Mouse (Mus musculus) hindbrain, embryonic 13.5 days (tissue): ENCODE measurements around the gene Hira. TPM values are rescaled to one million over a fixed set of nuclear protein-coding genes. Genes with fewer than 3 reads are reported as not detected.
"Not testable (repeated sequence)": the region's sequence is repeated elsewhere in the genome, so short reads cannot be mapped to it uniquely, and the experiment has no call there.

Experiments
- ATAC-seq: fragments of 200-750 bp; cut with Nextera tagmentation; 2 replicates; pipeline ENCODE4 v1.8.0; 2017; ENCODE audit warnings: moderate TSS enrichment; ENCODE audit not compliant: low FRiP score
- H3K27ac ChIP-seq: fragments of 300-500 bp; sonication (generic); 2 replicates; pipeline ENCODE4 v1.5.1; 2015; ENCODE audit warnings: inconsistent platforms, mild to moderate bottlenecking, moderate library complexity
- H3K27me3 ChIP-seq: fragments of 300-500 bp; sonication (generic); 2 replicates; pipeline ENCODE4 v1.6.1; 2015; ENCODE audit warnings: mild to moderate bottlenecking, inconsistent platforms
- H3K36me3 ChIP-seq: fragments of 300-500 bp; sonication (generic); 2 replicates; pipeline ENCODE4 v1.6.1; 2015; ENCODE audit warnings: mild to moderate bottlenecking, inconsistent platforms
- H3K4me1 ChIP-seq: fragments of 300-500 bp; sonication (generic); replicated peaks from 2 replicates; pipeline ENCODE4 v1.6.1; 2015; ENCODE audit warnings: inconsistent platforms
- H3K4me2 ChIP-seq: fragments of 300-500 bp; sonication (generic); 2 replicates; pipeline ENCODE4 v1.6.1; 2015; ENCODE audit warnings: inconsistent platforms, mild to moderate bottlenecking, moderate library complexity
- H3K4me3 ChIP-seq: fragments of 300-500 bp; sonication (generic); 2 replicates; pipeline ENCODE4 v1.5.1; 2015; ENCODE audit warnings: mild to moderate bottlenecking, inconsistent platforms
- H3K9ac ChIP-seq: fragments of 300-500 bp; sonication (generic); 2 replicates; pipeline ENCODE4 v1.6.1; 2015; ENCODE audit warnings: mild to moderate bottlenecking, inconsistent platforms
- H3K9me3 ChIP-seq: fragments of 300-500 bp; sonication (generic); 2 replicates; pipeline ENCODE4 v1.6.1; 2016; ENCODE audit warnings: inconsistent platforms
- WGBS: fragments of 180-500 bp; shearing (Covaris S2); methylation state at CpG from one replicate; pipeline ENCODE4 v1.1.7; 2015; 5-methylcytosine and 5-hydroxymethylcytosine counted together
- polyA plus RNA-seq: library from polyadenylated mRNA; unstranded; fragments of >200 nt; fragmentation: Nextera tagmentation; extraction: Ambion mirVana; gene quantifications from 2 replicates; pipeline ENCODE4 v1.2.1, GENCODE M21; 2015

Gene Hira
- polyA plus RNA-seq, 1 experiment from 2014 or later, result 21.3 TPM

DNA sequence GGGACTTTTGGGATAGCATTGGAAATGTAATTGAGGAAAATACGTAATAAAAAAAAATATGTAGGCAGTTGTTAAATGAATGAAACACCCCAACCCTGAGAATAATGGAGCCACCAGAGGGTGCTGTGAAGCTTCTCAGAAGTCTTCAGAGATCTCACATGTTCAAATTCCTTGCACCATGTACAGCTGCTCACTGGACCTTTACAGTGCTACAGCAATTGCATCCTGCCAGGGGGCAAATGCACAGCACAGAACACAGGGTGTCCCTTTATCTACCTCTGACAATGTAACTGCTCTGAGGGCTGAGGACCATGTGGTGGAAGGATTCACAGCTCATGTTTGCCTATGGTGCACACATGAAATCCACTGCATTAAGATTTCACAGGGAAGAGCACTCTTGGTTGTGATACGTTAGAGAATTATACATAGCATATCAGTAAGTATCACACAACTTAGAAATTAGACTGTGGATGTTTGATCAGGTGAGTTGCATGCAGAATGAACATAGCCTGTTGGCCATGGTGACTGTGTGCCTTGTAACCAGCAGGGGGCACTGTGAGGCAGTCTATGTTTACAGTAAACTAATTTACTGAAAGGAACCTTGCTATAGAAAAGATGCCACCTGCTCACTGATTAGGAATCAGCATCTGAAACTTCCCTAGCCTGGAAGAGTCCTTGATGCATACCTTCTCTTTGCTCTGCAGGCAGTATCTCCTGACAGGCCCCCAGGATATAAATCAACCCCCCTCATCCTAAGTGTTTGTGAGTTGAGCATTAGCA lies 126.0 kb downstream of the Hira start:
- H3K4me2 ChIP-seq, H3K4me3 ChIP-seq, H3K36me3 ChIP-seq, H3K9me3 ChIP-seq, H3K27ac ChIP-seq, H3K27me3 ChIP-seq, ATAC-seq, H3K4me1 ChIP-seq, H3K9ac ChIP-seq: not testable (repeated sequence)
- 51% methylated on average over 2 of the region's 2 CpGs for WGBS

DNA sequence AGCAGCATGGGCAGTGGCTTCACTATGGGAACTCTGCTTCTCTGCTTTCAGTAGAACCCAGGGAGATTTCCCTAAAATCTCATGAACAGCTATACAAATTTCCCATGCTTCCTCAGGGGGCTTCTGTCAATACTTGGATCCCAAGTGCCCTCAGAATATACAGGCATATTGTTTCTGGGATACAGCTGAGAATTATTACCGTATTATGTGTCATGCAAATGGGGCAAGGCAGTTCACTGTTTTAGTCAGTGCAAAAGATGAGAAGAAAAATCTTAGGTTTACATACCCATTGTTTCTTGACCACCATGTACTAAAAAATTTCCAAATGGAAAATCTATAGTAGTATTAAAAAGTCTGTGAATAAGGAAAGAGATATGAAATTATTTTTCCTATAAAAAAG lies 126.9 kb downstream of the Hira start:
- ATAC-seq, result no peak
- WGBS, result 86% methylated on average over 1 of the region's 1 CpGs

DNA sequence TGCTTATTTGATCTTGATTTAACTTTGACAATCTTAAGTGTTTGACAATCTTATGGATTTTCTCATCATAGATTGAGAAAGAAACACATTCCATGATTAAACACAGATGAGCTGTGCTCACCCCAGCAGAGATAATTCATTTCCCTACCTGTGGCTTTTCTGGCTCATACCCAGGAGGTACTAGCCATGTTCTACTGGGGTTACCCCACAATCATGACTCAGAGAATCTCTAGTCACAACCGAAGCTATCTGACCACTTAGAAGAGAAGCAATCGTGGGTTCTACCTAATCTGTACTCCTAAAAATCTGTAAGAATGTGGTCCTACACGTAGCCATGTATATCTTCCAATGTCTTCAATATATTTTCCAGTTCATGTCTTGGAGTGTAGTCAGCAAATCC lies 128.5 kb downstream of the Hira start:
- no peak for ATAC-seq
- whole genome bisulfite sequencing, result 83% methylated on average over 3 of the region's 3 CpGs

More for the DNA sequence above, 126.9 kb downstream of the Hira start:
- Histone ChIP-seq H3K27me3 (no peaks in the 10 kb centered on the region), H3K9me3 (no peaks in the 10 kb centered on the region), H3K27ac (no peak overlapping the region), H3K4me2 (no peak overlapping the region), H3K4me1 (no peaks in the 10 kb centered on the region), H3K4me3 (no peak overlapping the region), H3K36me3 (no peaks in the 10 kb centered on the region), H3K9ac (no peak overlapping the region)

DNA sequence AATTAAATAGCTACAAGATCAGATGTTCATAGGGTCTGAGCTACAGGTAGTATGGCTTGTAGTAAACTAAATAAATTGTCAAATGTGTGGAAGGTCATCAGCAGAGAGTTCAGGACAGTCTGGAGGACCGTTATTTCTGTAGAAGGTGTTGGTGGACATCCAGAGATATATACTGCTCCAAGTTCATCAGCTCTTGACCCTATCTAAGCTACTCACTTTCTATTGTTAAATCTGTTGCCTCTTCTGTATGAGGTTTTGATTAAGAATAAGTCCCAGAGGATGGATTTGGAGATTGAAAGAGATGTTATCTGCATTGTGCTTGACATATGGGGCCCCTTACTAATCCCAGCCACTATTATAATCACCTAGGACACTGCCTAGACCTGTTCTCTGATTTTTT lies 129.9 kb downstream of the Hira start:
- 83% methylated on average over 1 of the region's 1 CpGs for WGBS
- no peaks in the 10 kb centered on the region for H3K36me3 ChIP-seq
- no peaks in the 10 kb centered on the region for H3K4me1 ChIP-seq
- no peaks in the 10 kb centered on the region for H3K9me3 ChIP-seq
- no peak overlapping the region for H3K4me2 ChIP-seq
- ATAC-seq, result no peak
- no peaks in the 10 kb centered on the region for H3K27me3 ChIP-seq
- no peak overlapping the region for H3K4me3 ChIP-seq
- no peak overlapping the region for H3K9ac ChIP-seq
- H3K27ac ChIP-seq, result no peak overlapping the region

More for the DNA sequence above, 128.5 kb downstream of the Hira start:
- H3K27ac ChIP-seq, result no peak overlapping the region
- H3K9me3 ChIP-seq, result no peaks in the 10 kb centered on the region
- no peak overlapping the region for H3K4me3 ChIP-seq
- H3K9ac ChIP-seq, result no peak overlapping the region
- H3K36me3 ChIP-seq, result no peaks in the 10 kb centered on the region
- no peak overlapping the region for H3K4me2 ChIP-seq
- no peaks in the 10 kb centered on the region for H3K4me1 ChIP-seq
- no peaks in the 10 kb centered on the region for H3K27me3 ChIP-seq

DNA sequence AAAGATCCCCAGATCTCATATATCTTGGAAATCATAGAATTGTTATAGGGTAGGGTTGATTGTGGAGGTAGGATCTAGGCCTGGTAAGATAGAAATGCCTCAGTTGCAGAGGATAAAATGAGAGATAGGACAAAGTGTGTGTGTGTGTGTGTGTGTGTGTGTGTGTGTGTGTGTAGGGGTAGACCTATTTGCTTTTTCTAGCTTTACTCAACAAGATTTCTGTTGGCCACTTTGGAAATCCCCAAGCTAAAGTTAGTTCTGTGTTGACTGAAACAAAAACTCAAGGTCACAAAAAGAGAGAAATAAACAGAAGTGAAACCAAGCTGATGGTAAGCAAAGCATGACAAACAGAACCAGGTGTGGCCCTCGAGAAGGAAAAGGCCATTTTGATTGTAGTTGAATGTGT lies 130.4 kb downstream of the Hira start:
- WGBS, result 57% methylated on average over 1 of the region's 1 CpGs
- not testable (repeated sequence) for H3K9ac ChIP-seq, H3K4me1 ChIP-seq, H3K27me3 ChIP-seq, H3K27ac ChIP-seq, H3K4me2 ChIP-seq, ATAC-seq, H3K4me3 ChIP-seq, H3K9me3 ChIP-seq, H3K36me3 ChIP-seq

DNA sequence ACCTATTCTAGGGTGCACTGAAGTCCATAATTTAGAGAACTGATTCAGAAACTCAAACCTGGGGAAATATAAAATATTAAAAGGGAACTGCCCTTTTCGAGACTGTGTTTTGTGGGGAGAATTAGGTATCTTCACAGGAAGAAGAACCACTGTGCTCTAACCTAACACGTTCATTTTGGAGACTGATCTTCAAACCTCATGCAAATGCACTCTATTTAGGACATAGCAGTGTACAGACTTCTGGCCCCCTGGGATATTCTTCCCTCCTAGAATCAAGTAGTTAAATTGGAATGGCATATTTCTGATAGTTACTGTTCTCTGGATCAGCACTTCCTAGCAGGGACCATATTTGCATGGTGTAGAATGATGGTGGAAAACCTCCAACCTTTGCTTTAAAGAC lies 133.9 kb downstream of the Hira start:
- ATAC-seq, result no peak
- no peak overlapping the region for H3K27ac ChIP-seq
- no peak overlapping the region for H3K4me3 ChIP-seq
- no peak overlapping the region for H3K9ac ChIP-seq
- no peak overlapping the region for H3K4me2 ChIP-seq
- H3K9me3 ChIP-seq, result no peaks in the 10 kb centered on the region
- 71% methylated on average over 2 of the region's 2 CpGs for WGBS
- H3K27me3 ChIP-seq, result no peaks in the 10 kb centered on the region
- no peaks in the 10 kb centered on the region for H3K36me3 ChIP-seq
- no peaks in the 10 kb centered on the region for H3K4me1 ChIP-seq

DNA sequence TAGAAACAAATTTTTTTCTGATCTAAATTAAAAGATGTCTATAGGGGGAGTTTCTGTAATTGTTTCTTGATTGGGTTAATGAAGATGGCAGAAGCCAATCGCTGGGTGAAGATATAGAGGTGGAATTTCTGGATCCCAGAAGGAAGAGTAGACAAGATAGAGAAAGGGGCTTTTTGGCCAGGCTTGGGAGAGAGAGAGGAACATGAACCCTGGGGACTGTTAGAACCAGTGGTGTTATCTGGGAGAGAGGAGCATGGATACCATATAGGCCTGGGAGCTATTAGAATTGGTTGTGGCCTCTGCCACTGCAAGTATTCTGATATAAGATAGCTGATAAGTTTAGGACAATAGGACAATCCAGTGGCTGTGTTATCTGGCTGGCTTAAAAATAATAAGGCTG lies 136.7 kb downstream of the Hira start:
- no peak for ATAC-seq
- no peak overlapping the region for H3K9ac ChIP-seq
- no peaks in the 10 kb centered on the region for H3K9me3 ChIP-seq
- no peak overlapping the region for H3K4me2 ChIP-seq
- H3K4me3 ChIP-seq, result no peak overlapping the region
- no peaks in the 10 kb centered on the region for H3K36me3 ChIP-seq
- 84% methylated on average over 1 of the region's 1 CpGs for WGBS
- no peaks in the 10 kb centered on the region for H3K4me1 ChIP-seq
- no peaks in the 10 kb centered on the region for H3K27me3 ChIP-seq
- H3K27ac ChIP-seq, result no peak overlapping the region

DNA sequence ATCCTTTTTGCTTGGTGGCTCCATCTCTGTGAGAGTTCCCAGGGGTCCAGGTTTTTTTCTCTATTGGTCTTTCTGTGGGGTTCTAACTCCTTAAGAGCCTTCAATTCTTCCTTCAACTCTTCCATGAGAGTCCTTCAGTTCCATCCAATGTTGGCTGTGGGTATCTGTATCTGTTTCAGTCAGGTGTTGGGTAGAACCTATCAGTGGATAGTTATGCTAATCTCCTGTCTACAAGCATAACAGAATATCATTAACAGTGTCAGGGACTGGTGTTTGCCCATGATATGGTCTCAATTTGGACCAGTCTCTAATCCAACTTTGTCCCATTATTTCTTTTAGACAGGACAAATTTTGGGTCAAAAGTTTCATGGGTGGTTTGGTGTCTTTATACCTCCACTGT lies 137.8 kb downstream of the Hira start:
- Histone ChIP-seq H3K4me3 (no peak overlapping the region), H3K27me3 (no peaks in the 10 kb centered on the region), H3K4me2 (no peak overlapping the region), H3K27ac (no peak overlapping the region), H3K36me3 (no peaks in the 10 kb centered on the region), H3K4me1 (no peaks in the 10 kb centered on the region), H3K9me3 (no peaks in the 10 kb centered on the region), H3K9ac (no peak overlapping the region)
- no peak for ATAC-seq

Other genes starting within 250 kb of the Hira start
- 169 and 176 TPM in 2 replicates for gene Sept5, start 247.1 kb upstream of the Hira start, polyA plus RNA-seq
- gene Cldn5, start 100.2 kb upstream of the Hira start, polyA plus RNA-seq, result 87.2 and 94.4 TPM in 2 replicates
- gene Ufd1, start 65.3 kb upstream of the Hira start, polyA plus RNA-seq, result 109 and 118 TPM in 2 replicates
- gene Cdc45, start 65.0 kb upstream of the Hira start, polyA plus RNA-seq, result 11.3 and 12.3 TPM in 2 replicates
- 34.0 and 41.2 TPM in 2 replicates for gene 2510002D24Rik, start 40.5 kb upstream of the Hira start, polyA plus RNA-seq
- gene Gm28539, start 40.5 kb upstream of the Hira start, polyA plus RNA-seq, result not detected in 2 replicates
- gene Mrpl40, start 175 bp upstream of the Hira start, polyA plus RNA-seq, result 67.4 and 80.2 TPM in 2 replicates